Mouse (Mus musculus) left cerebral cortex, postnatal 4 days (tissue): ENCODE measurements around the gene Snx30. TPM values are rescaled to one million over a fixed set of nuclear protein-coding genes. Genes with fewer than 3 reads are reported as not detected.

Experiments used
- DNase-seq: peaks from one replicate; pipeline ENCODE4 v3.0.0-alpha.2; 2022
- intact Hi-C: fragments of 180-260 bp; cut with DNase I; formaldehyde crosslinking; loops from one replicate; pipeline ENCODE4 v1.15.1; 2025
- total RNA-seq, 2 experiments: library from RNA; stranded (reverse); gene quantifications; 2 replicates each; pipeline ENCODE4 v1.2.3; 2021

Gene Snx30
- total RNA-seq, 2 experiments from 2014 or later = 32.0 to 38.0 TPM

DNA sequence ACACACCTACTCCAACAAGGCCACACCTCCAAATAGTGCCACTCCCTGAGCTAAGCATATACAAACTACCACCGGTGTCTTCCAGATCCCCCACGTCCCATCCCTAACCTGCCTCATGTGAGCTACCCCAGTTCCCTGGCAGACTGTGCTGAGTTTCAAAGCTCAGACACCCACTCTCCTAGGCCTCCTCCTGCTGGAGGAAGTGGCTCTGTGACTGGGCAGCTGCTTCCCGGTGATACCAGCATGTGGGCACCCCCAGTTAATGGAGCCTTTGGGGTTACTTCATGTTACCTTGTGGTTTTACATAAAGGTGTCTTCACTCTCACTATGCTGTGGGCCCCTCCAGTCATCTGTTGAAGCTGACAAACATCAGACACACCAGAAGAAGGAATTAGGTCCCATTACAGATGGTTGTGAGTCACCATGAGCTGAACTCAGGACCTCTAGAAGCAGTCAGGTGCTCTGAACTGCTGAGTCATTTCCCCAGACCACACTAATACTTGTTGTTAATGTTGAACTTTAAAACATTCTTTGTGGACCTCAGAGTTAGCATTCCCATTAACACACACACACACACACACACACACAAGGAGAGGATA is 89.4 kb downstream of the Snx30 start:
- no peak for DNase-seq
- intact Hi-C loops = no loop called here

DNA sequence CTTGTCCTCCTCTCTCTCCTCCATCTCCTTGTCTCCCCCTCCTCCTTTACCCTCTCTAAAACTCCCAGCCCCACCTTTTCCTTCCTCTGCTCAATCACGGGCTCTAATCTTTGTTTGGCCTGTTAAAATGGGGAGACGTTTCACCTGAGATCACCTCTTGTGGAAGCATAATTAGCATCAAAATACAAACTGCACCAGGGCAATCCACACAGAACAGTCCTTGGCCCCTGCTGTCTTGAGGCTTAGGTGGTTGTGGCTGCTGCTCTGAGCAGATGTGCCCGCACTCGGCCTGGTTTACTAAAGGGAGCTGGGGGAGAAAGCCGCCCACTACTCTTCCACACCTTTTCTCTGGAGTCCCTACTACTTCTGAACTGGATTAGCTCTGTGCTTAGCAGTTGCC is 90.4 kb downstream of the Snx30 start:
- no peak for DNase-seq
- intact Hi-C loops = no loop called here

DNA sequence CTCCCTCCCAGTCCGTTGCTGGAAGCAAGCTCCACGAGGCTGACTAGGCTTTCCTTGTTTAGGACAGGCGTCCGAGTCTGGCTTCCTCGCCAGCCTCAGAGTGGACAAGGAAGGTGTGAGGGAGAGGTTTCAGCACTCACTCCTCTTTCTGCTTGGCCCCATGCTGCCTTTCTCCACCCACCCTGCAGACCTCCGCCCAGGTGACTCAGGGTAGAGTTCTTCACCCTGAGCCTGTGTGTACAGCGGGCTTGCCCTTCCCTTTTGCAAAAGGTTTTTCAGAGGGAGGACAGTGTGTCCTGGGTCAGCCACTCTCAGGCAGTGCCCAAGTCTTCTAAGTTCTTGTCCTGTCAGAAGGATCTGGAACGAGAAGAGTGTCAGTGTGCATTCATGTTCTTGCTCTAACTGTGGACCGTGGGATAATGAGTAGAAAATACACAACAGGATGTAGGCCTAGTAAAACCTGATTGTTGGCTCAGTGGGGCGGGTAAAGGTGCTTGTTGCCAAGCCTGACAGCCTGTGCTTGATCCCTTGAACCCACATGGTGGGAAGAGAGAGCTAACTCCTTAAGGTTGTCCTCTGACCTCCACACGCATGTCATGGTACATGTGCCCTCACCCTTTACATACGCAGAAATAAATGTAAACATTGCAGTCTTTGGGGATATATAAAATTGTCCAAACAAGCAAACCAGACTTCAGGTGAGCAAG is 92.3 kb downstream of the Snx30 start:
- intact Hi-C loops = no loop called here
- DNase-seq = no peak

- DNase-seq = no peak
- intact Hi-C loops = no loop called here
Measured at GRCm38 (mm10) chr4:59898521-59898919, 92.9 kb downstream of the Snx30 start.

DNA sequence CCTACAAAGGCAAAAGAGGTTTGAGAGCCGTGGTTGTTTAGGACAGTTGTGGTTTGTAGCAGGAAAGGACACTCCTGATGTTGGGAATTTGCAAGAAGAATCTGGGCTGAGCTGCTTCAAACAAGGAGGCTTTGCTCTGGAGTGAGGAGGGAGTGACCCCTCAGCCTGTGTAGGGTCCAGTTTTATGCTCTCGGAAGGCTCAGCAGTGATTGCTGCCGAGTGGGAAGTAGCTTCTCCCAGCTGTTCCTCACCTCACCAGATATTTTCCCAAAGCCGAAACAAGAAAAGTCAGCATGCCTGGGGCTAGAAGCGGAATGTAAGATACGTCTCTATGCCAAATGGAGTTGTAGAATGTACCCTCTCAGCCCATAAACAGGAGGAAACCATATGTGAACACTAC is 96.2 kb downstream of the Snx30 start:
- intact Hi-C loops = no loop called here
- no peak for DNase-seq

GRCm38 (mm10) chr4:59902547-59902946 is 96.9 kb downstream of the Snx30 start:
- intact Hi-C loops = no loop called here
- no peak for DNase-seq

GRCm38 (mm10) chr4:59907092-59907491 is 101.5 kb downstream of the Snx30 start:
- intact Hi-C loops = no loop called here
- no peak for DNase-seq

DNA sequence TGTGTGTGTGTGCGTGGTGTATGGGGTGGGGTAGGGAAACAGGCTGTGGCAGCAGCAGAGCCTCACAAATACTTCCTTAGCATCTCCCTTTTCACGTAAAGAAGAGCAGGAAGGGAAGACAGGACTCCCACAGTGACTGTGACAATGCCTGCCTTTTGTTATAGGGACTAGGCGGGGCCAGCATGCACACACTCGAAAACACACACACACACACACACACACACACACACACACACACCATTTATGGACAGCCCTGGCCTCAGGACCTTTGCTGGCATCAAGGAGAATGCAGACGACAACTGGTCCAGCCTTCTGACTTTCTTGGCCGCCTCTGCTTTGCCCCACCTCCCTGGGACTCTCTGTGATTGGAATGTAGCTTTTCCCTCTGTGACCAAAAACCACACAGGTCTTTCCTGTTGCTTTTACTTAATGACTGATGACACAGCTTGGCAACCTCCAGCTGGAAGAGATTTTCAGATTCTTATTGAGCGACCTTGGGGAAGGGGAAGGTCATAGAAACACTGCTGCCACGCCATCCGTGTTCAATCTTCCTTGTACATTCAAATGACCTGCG is 102.1 kb downstream of the Snx30 start:
- intact Hi-C loops = no loop called here
- no peak for DNase-seq

DNA sequence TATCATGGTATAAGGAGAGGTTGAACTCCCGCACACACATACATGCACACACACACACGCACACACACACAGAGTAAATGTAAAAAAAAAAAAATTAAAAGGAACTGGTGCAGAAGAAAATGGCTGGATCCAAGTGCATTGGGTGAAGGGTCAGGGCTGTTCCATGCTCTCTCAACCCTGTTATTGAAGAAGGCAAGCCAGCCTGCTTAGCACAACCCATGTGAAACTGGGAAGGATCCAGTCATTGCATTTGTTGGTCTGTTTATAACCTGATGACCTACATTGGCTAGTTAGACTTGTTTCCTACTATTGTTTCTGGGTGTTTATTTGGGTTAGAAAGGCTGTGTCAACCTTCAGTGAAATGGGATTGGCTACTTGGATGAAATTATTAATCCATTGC is 103.1 kb downstream of the Snx30 start:
- intact Hi-C loops = no loop called here
- no peak for DNase-seq

DNA sequence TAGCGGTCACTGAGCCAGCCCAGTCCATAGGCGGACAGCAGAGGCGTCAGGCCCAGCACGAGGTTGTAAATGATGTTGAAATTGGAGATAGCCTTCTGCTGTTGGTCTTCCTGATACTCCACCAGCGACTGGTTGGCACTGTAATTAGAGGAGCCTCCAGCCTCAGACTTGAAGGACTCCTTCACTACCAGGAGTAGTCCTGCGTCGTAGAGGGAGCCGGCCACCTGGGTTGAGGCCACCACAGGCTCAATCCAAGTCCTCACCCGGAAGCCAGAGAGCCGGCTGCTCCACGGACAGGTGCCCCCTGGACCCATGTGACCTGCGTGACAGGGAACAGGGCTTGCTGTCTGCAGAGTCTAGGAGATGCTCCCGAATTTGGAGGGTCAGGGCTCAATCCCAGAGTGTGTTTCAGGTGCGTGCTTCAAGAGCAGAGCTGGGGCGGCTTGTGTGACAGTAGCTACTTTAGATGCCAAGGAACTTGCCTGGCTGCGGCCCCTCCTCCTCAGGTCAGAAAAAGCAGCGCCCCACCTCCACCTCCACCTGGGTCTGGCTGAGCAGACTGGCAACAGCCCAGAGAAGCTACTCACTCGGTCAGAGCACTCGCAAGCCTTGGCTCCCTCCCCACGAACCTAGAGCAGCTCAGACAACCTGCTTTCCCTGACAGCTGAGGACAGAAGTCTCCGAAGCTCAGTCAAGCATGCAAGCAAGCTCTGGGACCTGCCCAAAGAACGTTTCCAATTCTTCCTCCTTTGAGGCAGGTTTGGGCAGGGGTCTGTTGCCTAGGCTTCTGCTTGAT is 109.2 kb downstream of the Snx30 start, which contains the start of gene Slc46a2:
Gene Slc46a2 (minus strand): TSS at position 449 of the 796 bp plus-strand sequence.
- intact Hi-C loops = no loop called here
- peak; percentile 33 for DNase-seq

- intact Hi-C loops = no loop called here
- DNase-seq = no peak
Measured at GRCm38 (mm10) chr4:59917966-59918365, 112.3 kb downstream of the Snx30 start.

GRCm38 (mm10) chr4:59925082-59925481 is 119.4 kb downstream of the Snx30 start:
- intact Hi-C loops = no loop called here
- DNase-seq = no peak

GRCm38 (mm10) chr4:59927666-59928065 is 122.0 kb downstream of the Snx30 start:
- no peak for DNase-seq
- intact Hi-C loops = no loop called here

DNA sequence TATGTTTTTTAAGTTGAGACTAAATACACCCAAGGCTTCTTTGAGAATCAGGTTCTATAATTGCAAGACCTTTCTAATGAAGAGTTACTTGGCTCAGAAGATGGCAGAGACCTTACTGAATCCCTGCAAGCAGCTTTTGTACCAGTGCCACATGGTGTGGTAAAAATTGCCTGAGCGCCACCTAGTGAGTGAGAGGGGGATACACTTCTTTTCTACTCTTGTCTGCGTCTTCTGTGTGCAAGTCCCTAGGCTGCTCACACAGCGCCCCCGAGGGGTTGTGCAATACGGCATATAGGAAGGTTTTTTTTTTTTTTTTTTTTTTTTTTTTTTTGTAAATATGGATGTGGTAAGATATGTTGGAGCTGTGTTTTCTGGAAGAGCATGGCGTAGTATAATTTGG is 122.7 kb downstream of the Snx30 start:
- intact Hi-C loops = no loop called here
- DNase-seq = peak; percentile 72

DNA sequence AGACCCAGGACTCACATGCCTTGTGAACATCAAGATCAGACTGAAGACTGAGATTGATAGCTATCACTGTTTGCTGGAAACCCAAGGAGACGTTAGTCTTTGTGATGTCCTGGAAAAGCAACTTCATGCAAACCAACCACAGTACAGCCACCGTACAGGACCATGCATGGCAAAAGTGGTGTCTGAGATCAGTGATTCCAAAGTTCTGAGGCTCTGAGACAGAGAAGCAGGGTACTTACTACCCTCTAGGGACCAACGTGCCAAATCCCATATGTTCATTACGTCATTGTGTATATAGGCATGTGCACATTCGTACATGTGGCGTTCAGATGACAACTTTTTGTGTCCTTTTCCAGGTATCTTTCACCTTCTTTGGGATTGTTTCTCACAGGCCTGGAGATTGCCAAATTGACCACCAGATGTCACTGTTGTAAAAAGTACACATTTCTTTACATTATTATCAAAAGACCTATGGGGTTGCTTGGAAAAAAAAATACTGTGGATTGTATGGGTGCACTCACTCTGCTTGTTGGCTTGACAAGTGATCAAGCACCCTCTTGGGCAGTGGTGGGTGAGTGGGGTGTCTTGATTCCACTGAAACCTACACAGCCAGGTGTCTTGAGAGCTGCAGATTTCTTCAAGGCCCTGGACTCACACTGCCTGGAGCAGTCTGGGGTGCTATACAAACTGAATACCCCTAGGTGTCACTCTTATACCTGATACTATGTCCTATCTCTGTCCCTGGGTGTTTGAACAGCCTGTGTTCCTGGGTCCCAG is 127.1 kb downstream of the Snx30 start:
- intact Hi-C loops = loop anchor here (5.0 kb wide), 1 partner anchor 145 kb away; no protein-coding TSS in a partner anchor
- DNase-seq = no peak

- intact Hi-C loops = no loop called here
- no peak for DNase-seq
Measured at GRCm38 (mm10) chr4:59937543-59937942, 131.9 kb downstream of the Snx30 start.

Other genes with a start within 250 kb of the Snx30 start
- 10 to 100 TPM; 19.2 to 21.5 TPM for gene Hsdl2, start 224.3 kb upstream of the Snx30 start, total RNA-seq
- gene E130308A19Rik, start 179.6 kb upstream of the Snx30 start, total RNA-seq = 10 to 100 TPM; 17.7 to 19.2 TPM
- 10 to 100 TPM; 22.3 to 22.4 TPM for gene Inip, start 4.3 kb upstream of the Snx30 start, total RNA-seq
- gene Slc46a2, start 109.2 kb downstream of the Snx30 start, total RNA-seq = not detected
- gene Mup4, start 154.9 kb downstream of the Snx30 start, total RNA-seq = not detected
- not detected for gene Mup6, start 158.5 kb downstream of the Snx30 start, total RNA-seq